19 mouse cellular contexts compared by ENCODE assay signal in genomic region chr2:160192661-160193060, GRCm38 (mm10).
DNase-seq lines count a peak whose midpoint lies in the region; ATAC-seq lines count a peak whose summit lies in the region.
"Had no signal": no experiment of that assay in that cellular context is flagged by ENCODE, and none has a peak within 500 bp of the region (broad histone marks: within the 10 kb centered on the region; RNA-seq: fewer than 3 reads in every experiment).

No protein-coding gene starts in this region.

- H3K9ac ChIP-seq in kidney, embryonic 16.5 days (replicated peaks; ENCODE audit: low read length) = no peak overlapping the region
- H3K9ac ChIP-seq: embryonic facial prominence, embryonic 15.5 days; hindbrain, embryonic 15.5 days; liver, postnatal 0 days; midbrain, embryonic 12.5 days; neural tube, embryonic 13.5 days had no signal

- no peak overlapping the region for H3K4me3 ChIP-seq in kidney, embryonic 16.5 days (ENCODE audit: low read length)
- H3K4me3 ChIP-seq: embryonic facial prominence, embryonic 15.5 days; forebrain, embryonic 10.5 days; hindbrain, embryonic 15.5 days; midbrain, embryonic 12.5 days; neural tube, embryonic 13.5 days had no signal

- intact Hi-C loops in left cerebral cortex, postnatal 4 days (cut with DNase I) = no loop called here

- 71% methylated on average over 4 of the region's 4 CpGs for WGBS in kidney, embryonic 16.5 days

- no peaks in the 10 kb centered on the region for H3K9me3 ChIP-seq in kidney, embryonic 16.5 days (ENCODE audit: low read length)
- H3K9me3 ChIP-seq: embryonic facial prominence, embryonic 15.5 days; forebrain, embryonic 10.5 days; hindbrain, embryonic 15.5 days; midbrain, embryonic 12.5 days; neural tube, embryonic 13.5 days had no signal

- no peak overlapping the region for H3K27ac ChIP-seq in kidney, embryonic 16.5 days (ENCODE audit: low read length)
- H3K27ac ChIP-seq: embryonic facial prominence, embryonic 15.5 days; forebrain, embryonic 10.5 days; hindbrain, embryonic 15.5 days; midbrain, embryonic 12.5 days; neural tube, embryonic 13.5 days had no signal

- no peaks in the 10 kb centered on the region for H3K4me1 ChIP-seq in kidney, embryonic 16.5 days (ENCODE audit: insufficient read depth, low read length)
- H3K4me1 ChIP-seq: embryonic facial prominence, embryonic 15.5 days; forebrain, embryonic 10.5 days; midbrain, embryonic 12.5 days had no signal

- ATAC-seq in kidney, embryonic 16.5 days (ENCODE audit: low FRiP score, low TSS enrichment) = no peak
- ATAC-seq: intestine, embryonic 16.5 days; liver, postnatal 0 days had no signal

- no peaks in the 10 kb centered on the region for H3K27me3 ChIP-seq in kidney, embryonic 16.5 days (ENCODE audit: insufficient read depth, low read length)
- H3K27me3 ChIP-seq: embryonic facial prominence, embryonic 15.5 days; hindbrain, embryonic 15.5 days; midbrain, embryonic 12.5 days; neural tube, embryonic 13.5 days had no signal

- H3K36me3 ChIP-seq in kidney, embryonic 16.5 days (ENCODE audit: insufficient read depth, low read length) = no peaks in the 10 kb centered on the region
- H3K36me3 ChIP-seq: embryonic facial prominence, embryonic 15.5 days; forebrain, embryonic 10.5 days; hindbrain, embryonic 15.5 days; midbrain, embryonic 12.5 days; neural tube, embryonic 13.5 days had no signal

- H3K4me2 ChIP-seq in kidney, embryonic 16.5 days (replicated peaks; ENCODE audit: low read depth, low read length) = no peak overlapping the region
- H3K4me2 ChIP-seq: embryonic facial prominence, embryonic 15.5 days; hindbrain, embryonic 15.5 days; midbrain, embryonic 12.5 days; neural tube, embryonic 13.5 days had no signal

- DNase-seq in embryo, embryonic 10.5 days (ENCODE audit: low spot score) = peak; percentile 3
- no peak for DNase-seq in embryo, embryonic 9.5 days (ENCODE audit: extremely low spot score)
- peak; percentile 16 for DNase-seq in kidney, adult 9 months
- DNase-seq in kidney, postnatal 10 days = peak; percentile 51
- no peak for DNase-seq in left cerebral cortex, postnatal 4 days
- no peak for DNase-seq in yolk sac, embryonic 10.5 days (ENCODE audit: low spot score)
- DNase-seq: cerebellum, adult 9-10 months; heart, postnatal 4 days; liver, postnatal 0 days; lung, postnatal 10 days; spleen, adult 18-20 months; thymus, postnatal 36 days had no signal

Comparison
In these comparisons a context has a peak if more than half of its experiments do, and no peak if none do; other contexts are left out.
1. DNase-seq: peak in embryo, embryonic 10.5 days (single experiment), kidney, adult 9 months (single experiment) and kidney, postnatal 10 days (single experiment); none in embryo, embryonic 9.5 days (single experiment), left cerebral cortex, postnatal 4 days (single experiment) and yolk sac, embryonic 10.5 days (single experiment).